Mouse (Mus musculus) c-Kit-positive CD71-positive TER-119-positive erythroid progenitor cells, embryonic 14.5 days (primary cell): ENCODE data around the gene Tob2.

Experiments
- DNase-seq: peaks from one replicate; pipeline ENCODE4 v3.0.0-alpha.2; 2013; ENCODE audit warnings: low spot score

The Tob2 gene

GRCm38 (mm10) chr15:81836966-81837920 lies 21.4 kb downstream of the Tob2 start:
- DNase-seq = no peak

GRCm38 (mm10) chr15:81836124-81836821 lies 22.3 kb downstream of the Tob2 start:
- no peak for DNase-seq

- no peak for DNase-seq
These were observed 23.4 kb downstream of the Tob2 start for GRCm38 (mm10) chr15:81835007-81835880.

- no peak for DNase-seq
These were observed 24.3 kb downstream of the Tob2 start for GRCm38 (mm10) chr15:81834171-81834841.

- DNase-seq = no peak
These were observed 25.1 kb downstream of the Tob2 start for GRCm38 (mm10) chr15:81833481-81833880.

GRCm38 (mm10) chr15:81832219-81832618 lies 26.4 kb downstream of the Tob2 start:
- DNase-seq = no peak

- peak; percentile 87 for DNase-seq
These were observed 27.3 kb downstream of the Tob2 start for GRCm38 (mm10) chr15:81831136-81831825.

GRCm38 (mm10) chr15:81830530-81830929 lies 28.1 kb downstream of the Tob2 start:
- no peak for DNase-seq

GRCm38 (mm10) chr15:81829208-81829580 lies 29.4 kb downstream of the Tob2 start:
- no peak for DNase-seq

- DNase-seq = no peak
These were observed 30.0 kb downstream of the Tob2 start for GRCm38 (mm10) chr15:81828426-81829207.

- no peak for DNase-seq
These were observed 33.8 kb downstream of the Tob2 start for GRCm38 (mm10) chr15:81824832-81825231.

- DNase-seq = no peak
These were observed 36.0 kb downstream of the Tob2 start for GRCm38 (mm10) chr15:81822631-81823030.

GRCm38 (mm10) chr15:81818404-81818803 lies 40.2 kb downstream of the Tob2 start:
- no peak for DNase-seq

- DNase-seq = no peak
These were observed 43.8 kb downstream of the Tob2 start for GRCm38 (mm10) chr15:81814716-81815370.

- no peak for DNase-seq
These were observed 44.5 kb downstream of the Tob2 start for GRCm38 (mm10) chr15:81813986-81814705.

- no peak for DNase-seq
These were observed 45.6 kb downstream of the Tob2 start for GRCm38 (mm10) chr15:81812696-81813631.

GRCm38 (mm10) chr15:81812287-81812686 lies 46.3 kb downstream of the Tob2 start:
- no peak for DNase-seq

- no peak for DNase-seq
These were observed 47.0 kb downstream of the Tob2 start for GRCm38 (mm10) chr15:81811599-81811996.
